Mouse (Mus musculus) thymus, adult 2 months (tissue): ENCODE measurements around the gene Ankrd2.

Experiments used
- CTCF ChIP-seq: fragments of 200-500 bp; IDR thresholded peaks from 2 replicates; pipeline ENCODE4 v1.5.1; 2012; ENCODE audit warnings: mild to moderate bottlenecking, control low read depth, low read length, moderate library complexity, borderline replicate concordance; ENCODE audit not compliant: control insufficient read depth, poor library complexity, insufficient read depth; ENCODE audit errors: extremely low read depth
- POLR2A ChIP-seq: fragments of 200-500 bp; IDR thresholded peaks from 2 replicates; pipeline ENCODE4 v1.6.1; 2012; ENCODE audit warnings: mild to moderate bottlenecking, low read length, control low read depth, moderate library complexity; ENCODE audit not compliant: control insufficient read depth, poor library complexity, insufficient read depth; ENCODE audit errors: extremely low read depth

DNA sequence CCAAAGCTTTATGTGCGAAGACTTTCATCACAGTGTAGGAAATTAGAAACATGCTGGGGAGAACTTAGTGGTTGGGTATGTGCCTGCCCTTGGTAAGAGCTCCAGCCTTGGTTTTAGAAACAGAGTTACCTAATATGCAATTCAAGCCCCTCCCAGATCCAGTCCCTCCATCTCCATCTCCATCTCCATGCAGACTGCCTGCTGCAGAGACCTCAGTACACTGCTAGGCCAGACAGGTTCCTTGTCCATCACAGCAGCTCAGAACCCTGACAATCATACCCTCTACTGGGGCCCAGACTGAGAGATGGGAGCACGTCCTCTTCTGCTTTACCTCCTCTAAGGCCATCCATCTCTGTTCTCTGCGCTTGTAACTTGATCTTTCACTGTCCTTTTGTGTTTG is 27.2 kb upstream of the Ankrd2 start:
- TF ChIP-seq POLR2A = no peak
- TF ChIP-seq CTCF = no peak
